Mouse (Mus musculus): ENCODE data around the gene Ddi2. TPM values are rescaled to one million over a fixed set of nuclear protein-coding genes. Genes with fewer than 3 reads are reported as not detected.

Ddi2 gene
- polyA plus RNA-seq, 1 experiment from 2014 or later: 22.8 TPM

- WGBS: 85% methylated on average over 11 of the region's 11 CpGs
- no peaks in the 10 kb centered on the region for H3K9me3 ChIP-seq
- H3K4me2 ChIP-seq: no peak overlapping the region
- H3K27ac ChIP-seq: no peak overlapping the region
- 0 out of 2 replicates have a peak overlapping the region, but pooled peaks have one; percentile 12 for H3K9ac ChIP-seq
- H3K4me3 ChIP-seq (replicated peaks): no peak overlapping the region
- H3K36me3 ChIP-seq (replicated peaks): peaks cover 15% of the 10 kb centered on the region
- H3K27me3 ChIP-seq: no peaks in the 10 kb centered on the region
- H3K4me1 ChIP-seq: peaks cover 19% of the 10 kb centered on the region
- ATAC-seq (ENCODE audit: low FRiP score): no peak
Observed at GRCm38 (mm10) chr4:141660884-141661283, 62.3 kb downstream of the Ddi2 start.

- 59% methylated on average over 4 of the region's 4 CpGs for WGBS
- no peaks in the 10 kb centered on the region for H3K9me3 ChIP-seq
- no peak for ATAC-seq (ENCODE audit: low FRiP score)
- H3K4me1 ChIP-seq: peaks cover 15% of the 10 kb centered on the region
- no peak overlapping the region for H3K4me3 ChIP-seq (replicated peaks)
- H3K36me3 ChIP-seq (replicated peaks): peaks cover 17% of the 10 kb centered on the region
- no peak overlapping the region for H3K27ac ChIP-seq
- H3K4me2 ChIP-seq: no peak overlapping the region
- H3K27me3 ChIP-seq: no peaks in the 10 kb centered on the region
- no peak overlapping the region for H3K9ac ChIP-seq
Observed at GRCm38 (mm10) chr4:141659739-141660138, 63.5 kb downstream of the Ddi2 start.

- Histone ChIP-seq H3K36me3 (replicated peaks) (peaks cover 21% of the 10 kb centered on the region), H3K9me3 (no peaks in the 10 kb centered on the region), H3K4me3 (replicated peaks) (no peak overlapping the region), H3K4me1 (peaks cover 10% of the 10 kb centered on the region), H3K4me2 (no peak overlapping the region), H3K9ac (no peak overlapping the region), H3K27me3 (no peaks in the 10 kb centered on the region), H3K27ac (no peak overlapping the region)
- no peak for ATAC-seq (ENCODE audit: low FRiP score)
- 88% methylated on average over 6 of the region's 6 CpGs for WGBS
Observed at GRCm38 (mm10) chr4:141658846-141659484, 64.3 kb downstream of the Ddi2 start.

GRCm38 (mm10) chr4:141656932-141657331 lies 66.3 kb downstream of the Ddi2 start:
- Histone ChIP-seq H3K4me2 (no peak overlapping the region), H3K4me1 (0 out of 2 replicates have a peak, but pooled peaks cover 3% of the 10 kb centered on the region), H3K4me3 (replicated peaks) (no peak overlapping the region), H3K9me3 (no peaks in the 10 kb centered on the region), H3K27me3 (no peaks in the 10 kb centered on the region), H3K9ac (no peak overlapping the region), H3K36me3 (replicated peaks) (peaks cover 31% of the 10 kb centered on the region), H3K27ac (no peak overlapping the region)
- 86% methylated on average over 8 of the region's 8 CpGs for WGBS
- ATAC-seq (ENCODE audit: low FRiP score): no peak

GRCm38 (mm10) chr4:141655908-141656608 lies 67.2 kb downstream of the Ddi2 start:
- H3K9ac ChIP-seq: no peak overlapping the region
- H3K4me1 ChIP-seq: 0 out of 2 replicates have a peak, but pooled peaks cover 3% of the 10 kb centered on the region
- 91% methylated on average over 12 of the region's 12 CpGs for WGBS
- H3K27me3 ChIP-seq: no peaks in the 10 kb centered on the region
- H3K9me3 ChIP-seq: no peaks in the 10 kb centered on the region
- H3K4me3 ChIP-seq (replicated peaks): no peak overlapping the region
- no peak overlapping the region for H3K4me2 ChIP-seq
- no peak overlapping the region for H3K27ac ChIP-seq
- ATAC-seq (ENCODE audit: low FRiP score): no peak
- peaks cover 33% of the 10 kb centered on the region for H3K36me3 ChIP-seq (replicated peaks)

GRCm38 (mm10) chr4:141654509-141654908 lies 68.7 kb downstream of the Ddi2 start:
- Histone ChIP-seq H3K4me2 (no peak overlapping the region), H3K36me3 (replicated peaks) (peaks cover 26% of the 10 kb centered on the region), H3K9ac (no peak overlapping the region), H3K4me1 (peaks cover 5% of the 10 kb centered on the region; the same call in 1 of the 2 replicates), H3K27me3 (no peaks in the 10 kb centered on the region), H3K27ac (no peak overlapping the region), H3K9me3 (no peaks in the 10 kb centered on the region), H3K4me3 (replicated peaks) (no peak overlapping the region)
- no peak for ATAC-seq (ENCODE audit: low FRiP score)
- WGBS: 92% methylated on average over 6 of the region's 6 CpGs

- WGBS: 94% methylated on average over 13 of the region's 13 CpGs
- Histone ChIP-seq H3K9ac (no peak overlapping the region), H3K27me3 (no peaks in the 10 kb centered on the region), H3K9me3 (no peaks in the 10 kb centered on the region), H3K4me1 (peaks cover 12% of the 10 kb centered on the region; the same call in 1 of the 2 replicates), H3K4me3 (replicated peaks) (no peak overlapping the region), H3K27ac (no peak overlapping the region), H3K4me2 (no peak overlapping the region), H3K36me3 (replicated peaks) (peaks cover 26% of the 10 kb centered on the region)
- ATAC-seq (ENCODE audit: low FRiP score): no peak
Observed at GRCm38 (mm10) chr4:141653813-141654212, 69.4 kb downstream of the Ddi2 start.

GRCm38 (mm10) chr4:141653044-141653443 lies 70.2 kb downstream of the Ddi2 start:
- Histone ChIP-seq H3K9ac (no peak overlapping the region), H3K4me3 (replicated peaks) (no peak overlapping the region), H3K9me3 (no peaks in the 10 kb centered on the region), H3K27ac (no peak overlapping the region), H3K36me3 (replicated peaks) (peaks cover 26% of the 10 kb centered on the region), H3K27me3 (no peaks in the 10 kb centered on the region), H3K4me2 (no peak overlapping the region), H3K4me1 (peaks cover 13% of the 10 kb centered on the region; the same call in 1 of the 2 replicates)
- ATAC-seq (ENCODE audit: low FRiP score): no peak
- WGBS: 93% methylated on average over 8 of the region's 8 CpGs

GRCm38 (mm10) chr4:141651944-141652343 lies 71.3 kb downstream of the Ddi2 start:
- Histone ChIP-seq H3K9ac (no peak overlapping the region), H3K27ac (no peak overlapping the region; the same call in 1 of the 2 replicates), H3K4me2 (no peak overlapping the region), H3K4me3 (replicated peaks) (no peak overlapping the region), H3K36me3 (replicated peaks) (peaks cover 23% of the 10 kb centered on the region), H3K4me1 (peaks cover 10% of the 10 kb centered on the region; the same call in 1 of the 2 replicates), H3K9me3 (no peaks in the 10 kb centered on the region), H3K27me3 (no peaks in the 10 kb centered on the region)
- 91% methylated on average over 10 of the region's 10 CpGs for WGBS
- no peak for ATAC-seq (ENCODE audit: low FRiP score)

GRCm38 (mm10) chr4:141651286-141651685 lies 71.9 kb downstream of the Ddi2 start:
- Histone ChIP-seq H3K27me3 (no peaks in the 10 kb centered on the region), H3K4me1 (peaks cover 10% of the 10 kb centered on the region; the same call in 1 of the 2 replicates), H3K9ac (no peak overlapping the region), H3K36me3 (replicated peaks) (peaks cover 25% of the 10 kb centered on the region), H3K4me2 (no peak overlapping the region), H3K4me3 (replicated peaks) (no peak overlapping the region), H3K9me3 (no peaks in the 10 kb centered on the region), H3K27ac (no peak overlapping the region)
- WGBS: 96% methylated on average over 6 of the region's 6 CpGs
- ATAC-seq (ENCODE audit: low FRiP score): no peak

- H3K27ac ChIP-seq: peak overlapping the region; percentile 48; the same call in 1 of the 2 replicates
- peaks cover 22% of the 10 kb centered on the region for H3K36me3 ChIP-seq (replicated peaks)
- no peaks in the 10 kb centered on the region for H3K27me3 ChIP-seq
- peaks cover 10% of the 10 kb centered on the region; the same call in 1 of the 2 replicates for H3K4me1 ChIP-seq
- H3K9me3 ChIP-seq: no peaks in the 10 kb centered on the region
- H3K9ac ChIP-seq: no peak overlapping the region
- H3K4me2 ChIP-seq: no peak overlapping the region
- H3K4me3 ChIP-seq (replicated peaks): no peak overlapping the region
- no peak for ATAC-seq (ENCODE audit: low FRiP score)
- 80% methylated on average over 6 of the region's 6 CpGs for WGBS
Observed at GRCm38 (mm10) chr4:141649244-141649643, 74.0 kb downstream of the Ddi2 start.

GRCm38 (mm10) chr4:141648262-141648661 lies 75.0 kb downstream of the Ddi2 start:
- WGBS: 94% methylated on average over 5 of the region's 5 CpGs
- no peaks in the 10 kb centered on the region for H3K27me3 ChIP-seq
- peaks cover 19% of the 10 kb centered on the region for H3K4me1 ChIP-seq
- ATAC-seq (ENCODE audit: low FRiP score): no peak
- H3K36me3 ChIP-seq (replicated peaks): peaks cover 14% of the 10 kb centered on the region
- H3K27ac ChIP-seq: no peak overlapping the region
- no peak overlapping the region for H3K4me3 ChIP-seq (replicated peaks)
- H3K9me3 ChIP-seq: no peaks in the 10 kb centered on the region
- H3K9ac ChIP-seq: no peak overlapping the region
- H3K4me2 ChIP-seq: no peak overlapping the region

Data from forebrain, embryonic 12.5 days (tissue).